Mouse (Mus musculus): Measurements from ENCODE around the gene Zc3h7b. TPM values are rescaled to one million over a fixed set of nuclear protein-coding genes. Genes with fewer than 3 reads are reported as not detected.

Zc3h7b gene
- total RNA-seq, 1 experiment: 22.5 TPM

GRCm38 (mm10) chr15:81804172-81804571 lies 59.3 kb downstream of the Zc3h7b start:
- no peak for DNase-seq (ENCODE audit: low read depth, low spot score)
- H3K27ac ChIP-seq (ENCODE audit: insufficient read depth, low read depth, low read length, poor library complexity, severe bottlenecking): no peak overlapping the region
- H3K4me3 ChIP-seq (ENCODE audit: insufficient read depth in 1 of 2, low read depth in 1 of 2, low read length in 2 of 2, poor library complexity in 1 of 2, severe bottlenecking in 1 of 2): no peak overlapping the region
- peaks cover 0 to 7% of the 10 kb centered on the region in 2 experiments; a peak in 1 of 4 replicates for H3K4me1 ChIP-seq (ENCODE audit: control insufficient read depth in 2 of 2, insufficient read depth in 2 of 2, low read length in 2 of 2, poor library complexity in 1 of 2)
- TF ChIP-seq HCFC1 (IDR thresholded peaks at IDR 0.05; ENCODE audit: borderline replicate concordance, insufficient read depth, low read length) (no peak), ZC3H11A (IDR thresholded peaks at IDR 0.05; ENCODE audit: borderline replicate concordance, low read depth, low read length) (no peak), CHD2 (IDR thresholded peaks at IDR 0.05; ENCODE audit: low read depth, low read length) (no peak), ZNF384 (IDR thresholded peaks at IDR 0.05; ENCODE audit: low read depth, low read length) (no peak), MAFK (IDR thresholded peaks at IDR 0.05; ENCODE audit: insufficient read depth, low read depth, low read length) (no peak)
- in situ Hi-C loops (cut with MboI; ENCODE audit: low sequenced_read_pairs in 2 of 2, unreplicated experiment in 2 of 2): no loop called here
- no peaks in the 10 kb centered on the region for H3K36me3 ChIP-seq (ENCODE audit: control insufficient read depth, insufficient read depth, low read length, poor library complexity, severe bottlenecking)
- H3K9ac ChIP-seq (ENCODE audit: insufficient read depth, low read depth, low read length, poor library complexity, severe bottlenecking): no peak overlapping the region
- no peaks in the 10 kb centered on the region for H3K9me3 ChIP-seq (ENCODE audit: control insufficient read depth, insufficient read depth, low read depth, low read length)

- peaks cover 0 to 8% of the 10 kb centered on the region in 2 experiments; a peak in 2 of 4 replicates for H3K4me1 ChIP-seq (ENCODE audit: control insufficient read depth in 2 of 2, insufficient read depth in 2 of 2, low read length in 2 of 2, poor library complexity in 1 of 2)
- H3K9ac ChIP-seq (ENCODE audit: insufficient read depth, low read depth, low read length, poor library complexity, severe bottlenecking): no peak overlapping the region
- H3K27ac ChIP-seq (ENCODE audit: insufficient read depth, low read depth, low read length, poor library complexity, severe bottlenecking): no peak overlapping the region
- H3K4me3 ChIP-seq (ENCODE audit: insufficient read depth in 1 of 2, low read depth in 1 of 2, low read length in 2 of 2, poor library complexity in 1 of 2, severe bottlenecking in 1 of 2): no peak overlapping the region
- no peak for DNase-seq (ENCODE audit: low read depth, low spot score)
- no peaks in the 10 kb centered on the region for H3K36me3 ChIP-seq (ENCODE audit: control insufficient read depth, insufficient read depth, low read length, poor library complexity, severe bottlenecking)
- in situ Hi-C loops (cut with MboI; ENCODE audit: low sequenced_read_pairs in 2 of 2, unreplicated experiment in 2 of 2): no loop called here
- TF ChIP-seq CHD2 (IDR thresholded peaks at IDR 0.05; ENCODE audit: low read depth, low read length) (no peak), MAFK (IDR thresholded peaks at IDR 0.05; ENCODE audit: insufficient read depth, low read depth, low read length) (no peak), HCFC1 (IDR thresholded peaks at IDR 0.05; ENCODE audit: borderline replicate concordance, insufficient read depth, low read length) (no peak)
- no peaks in the 10 kb centered on the region for H3K9me3 ChIP-seq (ENCODE audit: control insufficient read depth, insufficient read depth, low read depth, low read length)
These were observed 60.0 kb downstream of the Zc3h7b start for GRCm38 (mm10) chr15:81804883-81805282.

DNA sequence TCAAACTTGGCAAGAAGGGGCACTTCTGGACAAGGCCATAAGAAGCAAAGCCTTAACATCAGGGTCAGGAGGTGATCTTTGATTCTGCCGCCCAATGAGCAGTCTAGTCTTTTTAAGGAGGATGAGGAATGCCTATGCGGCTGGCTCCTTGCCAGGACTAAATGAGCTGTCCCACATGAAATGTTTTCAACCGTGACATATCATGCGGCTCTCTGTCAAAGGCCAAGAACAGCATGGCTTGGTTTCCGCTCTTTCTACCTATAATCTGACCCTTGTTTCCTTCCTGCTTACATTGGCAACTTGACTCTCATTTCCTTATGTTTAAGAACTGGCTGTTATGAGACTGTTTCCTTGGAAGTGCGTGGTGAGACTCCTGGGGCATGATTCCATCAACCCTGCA lies 60.8 kb downstream of the Zc3h7b start:
- TF ChIP-seq HCFC1 (IDR thresholded peaks at IDR 0.05; ENCODE audit: borderline replicate concordance, insufficient read depth, low read length): no peak
- TF ChIP-seq ZC3H11A (IDR thresholded peaks at IDR 0.05; ENCODE audit: borderline replicate concordance, low read depth, low read length): no peak
- TF ChIP-seq CHD2 (IDR thresholded peaks at IDR 0.05; ENCODE audit: low read depth, low read length): no peak
- no peak for TF ChIP-seq MAFK (IDR thresholded peaks at IDR 0.05; ENCODE audit: insufficient read depth, low read depth, low read length)
- TF ChIP-seq ZNF384 (IDR thresholded peaks at IDR 0.05; ENCODE audit: low read depth, low read length): no peak
- Histone ChIP-seq H3K36me3 (ENCODE audit: control insufficient read depth, insufficient read depth, low read length, poor library complexity, severe bottlenecking) (no peaks in the 10 kb centered on the region), H3K4me3 (ENCODE audit: insufficient read depth in 1 of 2, low read depth in 1 of 2, low read length in 2 of 2, poor library complexity in 1 of 2, severe bottlenecking in 1 of 2) (no peak overlapping the region), H3K27ac (ENCODE audit: insufficient read depth, low read depth, low read length, poor library complexity, severe bottlenecking) (no peak overlapping the region), H3K4me1 (ENCODE audit: control insufficient read depth in 2 of 2, insufficient read depth in 2 of 2, low read length in 2 of 2, poor library complexity in 1 of 2) (peaks cover 0 to 11% of the 10 kb centered on the region in 2 experiments; a peak in 2 of 4 replicates), H3K9ac (ENCODE audit: insufficient read depth, low read depth, low read length, poor library complexity, severe bottlenecking) (no peak overlapping the region), H3K9me3 (ENCODE audit: control insufficient read depth, insufficient read depth, low read depth, low read length) (no peaks in the 10 kb centered on the region)
- in situ Hi-C loops (cut with MboI; ENCODE audit: low sequenced_read_pairs in 2 of 2, unreplicated experiment in 2 of 2): no loop called here
- no peak for DNase-seq (ENCODE audit: low read depth, low spot score)

GRCm38 (mm10) chr15:81806621-81807404 lies 62.0 kb downstream of the Zc3h7b start:
- H3K4me1 ChIP-seq (ENCODE audit: control insufficient read depth in 2 of 2, insufficient read depth in 2 of 2, low read length in 2 of 2, poor library complexity in 1 of 2): peaks cover 0 to 11% of the 10 kb centered on the region in 2 experiments; a peak in 2 of 4 replicates
- H3K9ac ChIP-seq (ENCODE audit: insufficient read depth, low read depth, low read length, poor library complexity, severe bottlenecking): no peak overlapping the region
- in situ Hi-C loops (cut with MboI; ENCODE audit: low sequenced_read_pairs in 2 of 2, unreplicated experiment in 2 of 2): no loop called here
- DNase-seq (ENCODE audit: low read depth, low spot score): no peak
- H3K27ac ChIP-seq (ENCODE audit: insufficient read depth, low read depth, low read length, poor library complexity, severe bottlenecking): no peak overlapping the region
- H3K4me3 ChIP-seq (ENCODE audit: insufficient read depth in 1 of 2, low read depth in 1 of 2, low read length in 2 of 2, poor library complexity in 1 of 2, severe bottlenecking in 1 of 2): no peak overlapping the region
- TF ChIP-seq ZC3H11A (IDR thresholded peaks at IDR 0.05; ENCODE audit: borderline replicate concordance, low read depth, low read length) (no peak), CHD2 (IDR thresholded peaks at IDR 0.05; ENCODE audit: low read depth, low read length) (no peak), ZNF384 (IDR thresholded peaks at IDR 0.05; ENCODE audit: low read depth, low read length) (no peak)
- H3K36me3 ChIP-seq (ENCODE audit: control insufficient read depth, insufficient read depth, low read length, poor library complexity, severe bottlenecking): no peaks in the 10 kb centered on the region
- H3K9me3 ChIP-seq (ENCODE audit: control insufficient read depth, insufficient read depth, low read depth, low read length): no peaks in the 10 kb centered on the region
